Mouse (Mus musculus) neutrophil, adult 59 days (primary cell): ENCODE results near the gene Ube2e2. TPM values are rescaled to one million over a fixed set of nuclear protein-coding genes. Genes with fewer than 3 reads are reported as not detected.

Experiments
- total RNA-seq, 2 experiments: library from RNA; stranded (reverse); gene quantifications; 1 replicate in 1 of 2; 2 replicates in 1 of 2; pipeline ENCODE4 v1.2.4; 2023

The Ube2e2 gene
- 1 to 10 TPM; 1.8 to 2.0 TPM for total RNA-seq

GRCm38 (mm10) chr14:18893947-18894445 lies at the start of gene Ube2e2:
Gene Ube2e2 (minus strand): TSS chr14:18894267.

